Mouse (Mus musculus) hindbrain, postnatal 0 days (tissue): Measurements from ENCODE around the gene Aes. TPM values are rescaled to one million over a fixed set of nuclear protein-coding genes. Genes with fewer than 3 reads are reported as not detected.

Experiments
- ATAC-seq: fragments of 200-750 bp; cut with Nextera tagmentation; 2 replicates; pipeline ENCODE4 v1.8.0; 2017; ENCODE audit warnings: mild to moderate bottlenecking, moderate TSS enrichment, moderate library complexity
- DNase-seq: peaks from one replicate; pipeline ENCODE4 v3.0.0-alpha.2; 2015; ENCODE audit warnings: low spot score
- H3K27ac ChIP-seq: fragments of 300-500 bp; sonication (generic); 2 replicates; pipeline ENCODE4 v1.5.1; 2014; ENCODE audit warnings: mild to moderate bottlenecking
- H3K27me3 ChIP-seq: fragments of 300-500 bp; sonication (generic); 2 replicates; pipeline ENCODE4 v1.6.1; 2014; ENCODE audit warnings: low read length, mixed read lengths; ENCODE audit not compliant: insufficient read depth
- H3K36me3 ChIP-seq: fragments of 300-500 bp; sonication (generic); 2 replicates; pipeline ENCODE4 v1.6.1; 2014; ENCODE audit warnings: low read length, mixed read lengths; ENCODE audit not compliant: insufficient read depth
- H3K4me1 ChIP-seq: fragments of 300-500 bp; sonication (generic); 2 replicates; pipeline ENCODE4 v1.6.1; 2014; ENCODE audit warnings: antibody characterized with exemption, low read length, mixed read lengths; ENCODE audit not compliant: insufficient read depth
- H3K4me2 ChIP-seq: fragments of 300-500 bp; sonication (generic); 2 replicates; pipeline ENCODE4 v1.6.1; 2014; ENCODE audit warnings: low read depth, mild to moderate bottlenecking, low read length, moderate library complexity, mixed read lengths
- H3K4me3 ChIP-seq: fragments of 300-500 bp; sonication (generic); 2 replicates; pipeline ENCODE4 v1.5.1; 2014; ENCODE audit warnings: low read length
- H3K9ac ChIP-seq: fragments of 300-500 bp; sonication (generic); replicated peaks from 2 replicates; pipeline ENCODE4 v1.6.1; 2014; ENCODE audit warnings: mild to moderate bottlenecking, low read length, moderate library complexity, mixed read lengths
- H3K9me3 ChIP-seq: fragments of 300-500 bp; sonication (generic); 2 replicates; pipeline ENCODE4 v1.6.1; 2016; ENCODE audit warnings: low read length, mixed read lengths
- CTCF ChIP-seq: IDR thresholded peaks from 2 replicates; pipeline ENCODE4 v1.5.1; 2016; ENCODE audit warnings: antibody characterized with exemption, control low read depth, low read depth
- WGBS: fragments of 180-500 bp; shearing (Covaris S2); extraction: QIAGEN DNeasy Blood & Tissue Kit; methylation state at CpG from one replicate; pipeline ENCODE4 v1.1.7; 2014; 5-methylcytosine and 5-hydroxymethylcytosine counted together
- polyA plus RNA-seq: library from polyadenylated mRNA; unstranded; fragments of >200 nt; fragmentation: Nextera tagmentation; extraction: Ambion mirVana; gene quantifications from 2 replicates; pipeline ENCODE4 v1.2.1, GENCODE M21; 2015
- total RNA-seq: library from RNA; depleted of rRNA; stranded (reverse); fragments of >200 nt; gene quantifications from 2 replicates; pipeline ENCODE4 v1.2.3, GENCODE M21; 2014

Aes gene
- total and polyA plus RNA-seq, 2 experiments from 2014 or later, result 635 to 834 TPM

- H3K9ac ChIP-seq, result 0 out of 2 replicates have a peak within 1 kb of the TSS, but pooled peaks have one; percentile 24
- under 1% methylated on average over 28 of the region's 28 CpGs for WGBS
- H3K9me3 ChIP-seq, result no peaks in the 10 kb centered on the region
- DNase-seq (peak; percentile 97), ATAC-seq (peak; percentile 82)
- no peaks in the 10 kb centered on the region for H3K36me3 ChIP-seq
- peak within 1 kb of the TSS; percentile 21 for H3K4me3 ChIP-seq
- no peak within 1 kb of the TSS for H3K27ac ChIP-seq
- H3K4me2 ChIP-seq, result peak within 1 kb of the TSS; percentile 61
- H3K27me3 ChIP-seq, result no peaks in the 10 kb centered on the region
- H3K4me1 ChIP-seq, result peaks cover 23% of the 10 kb centered on the region
- TF ChIP-seq CTCF, result no peak
Measured at GRCm38 (mm10) chr10:81600738-81601203, 41.5 kb downstream of the Aes start, which contains the start of gene Tle6. Gene Tle6 (minus strand): TSS chr10:81601073.

GRCm38 (mm10) chr10:81601396-81601905 is 42.2 kb downstream of the Aes start:
- no peaks in the 10 kb centered on the region for H3K36me3 ChIP-seq
- no peak overlapping the region for H3K27ac ChIP-seq
- no peaks in the 10 kb centered on the region for H3K9me3 ChIP-seq
- no peak for TF ChIP-seq CTCF
- H3K4me3 ChIP-seq, result peak overlapping the region; percentile 21; the same call in 1 of the 2 replicates
- WGBS, result 22% methylated on average over 7 of the region's 7 CpGs
- peaks cover 17% of the 10 kb centered on the region for H3K4me1 ChIP-seq
- H3K9ac ChIP-seq, result 0 out of 2 replicates have a peak overlapping the region, but pooled peaks have one; percentile 24
- H3K27me3 ChIP-seq, result no peaks in the 10 kb centered on the region
- no peak for DNase-seq
- ATAC-seq, result no peak
- H3K4me2 ChIP-seq, result peak overlapping the region; percentile 61

GRCm38 (mm10) chr10:81602741-81603151 is 43.5 kb downstream of the Aes start:
- H3K9ac ChIP-seq, result no peak overlapping the region
- H3K36me3 ChIP-seq, result no peaks in the 10 kb centered on the region
- H3K27me3 ChIP-seq, result no peaks in the 10 kb centered on the region
- no peaks in the 10 kb centered on the region for H3K9me3 ChIP-seq
- peaks cover 13% of the 10 kb centered on the region for H3K4me1 ChIP-seq
- H3K4me3 ChIP-seq, result no peak overlapping the region
- ATAC-seq (no peak), DNase-seq (peak; percentile 84)
- no peak overlapping the region for H3K27ac ChIP-seq
- no peak overlapping the region for H3K4me2 ChIP-seq
- WGBS, result 10% methylated on average over 4 of the region's 4 CpGs
- peak; percentile 83 for TF ChIP-seq CTCF

- no peak for DNase-seq
Measured at GRCm38 (mm10) chr10:81604019-81604967, 45.0 kb downstream of the Aes start.

GRCm38 (mm10) chr10:81604968-81605665 is 45.8 kb downstream of the Aes start:
- DNase-seq, result peak; percentile 96
- Histone ChIP-seq H3K9me3 (no peaks in the 10 kb centered on the region), H3K36me3 (no peaks in the 10 kb centered on the region), H3K9ac (peak overlapping the region; percentile 10), H3K4me2 (peak overlapping the region; percentile 56), H3K27me3 (no peaks in the 10 kb centered on the region), H3K27ac (peak overlapping the region; percentile 81), H3K4me1 (peaks cover 13% of the 10 kb centered on the region), H3K4me3 (peak overlapping the region; percentile 40)
- peak; percentile 30 for ATAC-seq
- peak; percentile 92 for TF ChIP-seq CTCF
- WGBS, result 18% methylated on average over 29 of the region's 29 CpGs

More at GRCm38 (mm10) chr10:81604019-81604967, 45.0 kb downstream of the Aes start:
- H3K9me3 ChIP-seq, result no peaks in the 10 kb centered on the region
- no peaks in the 10 kb centered on the region for H3K36me3 ChIP-seq
- no peak for ATAC-seq
- no peak overlapping the region for H3K9ac ChIP-seq
- no peak for TF ChIP-seq CTCF
- H3K4me1 ChIP-seq, result peaks cover 13% of the 10 kb centered on the region
- peak overlapping the region; percentile 81; the same call in 1 of the 2 replicates for H3K27ac ChIP-seq
- H3K4me2 ChIP-seq, result peak overlapping the region; percentile 56
- WGBS, result 78% methylated on average over 12 of the region's 12 CpGs
- 0 out of 2 replicates have a peak overlapping the region, but pooled peaks have one; percentile 7 for H3K4me3 ChIP-seq
- no peaks in the 10 kb centered on the region for H3K27me3 ChIP-seq

GRCm38 (mm10) chr10:81605666-81605973 is 46.3 kb downstream of the Aes start:
- no peak for TF ChIP-seq CTCF
- Histone ChIP-seq H3K9me3 (no peaks in the 10 kb centered on the region), H3K9ac (peak overlapping the region; percentile 10), H3K4me1 (peaks cover 11% of the 10 kb centered on the region), H3K4me2 (peak overlapping the region; percentile 56), H3K27me3 (no peaks in the 10 kb centered on the region), H3K4me3 (peak overlapping the region; percentile 40), H3K27ac (peak overlapping the region; percentile 81), H3K36me3 (no peaks in the 10 kb centered on the region)
- DNase-seq (no peak), ATAC-seq (peak; percentile 1; the same call in 1 of the 2 replicates)
- WGBS, result 3% methylated on average over 14 of the region's 14 CpGs
